Mouse (Mus musculus) myocyte (in vitro differentiated cells): ENCODE data around the gene Pla2g6. TPM values are rescaled to one million over a fixed set of nuclear protein-coding genes. Genes with fewer than 3 reads are reported as not detected.

Source experiments
- H3K27me3 ChIP-seq: one replicate; pipeline ENCODE4 v1.6.1; 2011; ENCODE audit not compliant: control insufficient read depth, insufficient read depth, insufficient read length
- H3K36me3 ChIP-seq: one replicate; pipeline ENCODE4 v1.6.1; 2011; ENCODE audit not compliant: control insufficient read depth, insufficient read depth
- H3K4me2 ChIP-seq: one replicate; pipeline ENCODE4 v1.6.1; 2011; ENCODE audit warnings: low read depth, control low read depth
- H3K4me3 ChIP-seq: one replicate; pipeline ENCODE4 v1.5.1; 2011; ENCODE audit warnings: mild to moderate bottlenecking, control low read depth, moderate library complexity
- H3K79me2 ChIP-seq: one replicate; pipeline ENCODE4 v1.6.1; 2011; ENCODE audit not compliant: control insufficient read depth, insufficient read depth
- H3ac ChIP-seq: one replicate; pipeline ENCODE4 v1.6.1; 2011; ENCODE audit not compliant: control insufficient read depth, insufficient read length
- CEBPB ChIP-seq: IDR thresholded peaks from 2 replicates; pipeline ENCODE4 v1.6.1; 2011; ENCODE audit warnings: mild to moderate bottlenecking, moderate library complexity; ENCODE audit not compliant: poor library complexity, insufficient read depth, severe bottlenecking
- E2F4 ChIP-seq: IDR thresholded peaks from one replicate; pipeline ENCODE4 v1.6.1; 2011; ENCODE audit warnings: mild to moderate bottlenecking, control low read depth, moderate library complexity; ENCODE audit not compliant: insufficient read depth
- MAX ChIP-seq: IDR thresholded peaks from one replicate; pipeline ENCODE4 v1.6.1; 2011; ENCODE audit warnings: low read depth, mild to moderate bottlenecking, control low read depth
- MYOD1 ChIP-seq, 3 experiments: IDR thresholded peaks; one replicate each; pipeline ENCODE4 v1.6.1; 2011; ENCODE audit warnings: control low read depth in 2 of 3, low read depth in 2 of 3, mild to moderate bottlenecking in 2 of 3, moderate library complexity in 1 of 3; ENCODE audit not compliant: insufficient read length in 2 of 3, control insufficient read depth in 1 of 3
- MYOG ChIP-seq, 3 experiments: IDR thresholded peaks; one replicate each; pipeline ENCODE4 v1.6.1; 2011; ENCODE audit warnings: control low read depth in 2 of 3, low read depth in 2 of 3, mild to moderate bottlenecking in 2 of 3; ENCODE audit not compliant: insufficient read length in 2 of 3, control insufficient read depth in 1 of 3, insufficient read depth in 1 of 3
- POLR2A ChIP-seq: IDR thresholded peaks from one replicate; pipeline ENCODE4 v1.6.1; 2011; ENCODE audit warnings: low read depth, mild to moderate bottlenecking, control low read depth, moderate library complexity; ENCODE audit not compliant: insufficient read length
- POLR2AphosphoS2 ChIP-seq: IDR thresholded peaks from one replicate; pipeline ENCODE4 v1.6.1; 2011; ENCODE audit warnings: low read depth, control low read depth; ENCODE audit not compliant: insufficient read length
- REST ChIP-seq: IDR thresholded peaks from one replicate; pipeline ENCODE4 v1.6.1; 2011; ENCODE audit warnings: mild to moderate bottlenecking, control low read depth, moderate library complexity; ENCODE audit not compliant: insufficient read depth, insufficient read length
- SRF ChIP-seq: IDR thresholded peaks from one replicate; pipeline ENCODE4 v1.6.1; 2011; ENCODE audit warnings: low read depth; ENCODE audit not compliant: control insufficient read depth, insufficient read length
- TCF12 ChIP-seq: IDR thresholded peaks from one replicate; pipeline ENCODE4 v1.6.1; 2011; ENCODE audit warnings: mild to moderate bottlenecking, control low read depth; ENCODE audit not compliant: poor library complexity, insufficient read depth, severe bottlenecking
- TCF3 ChIP-seq: IDR thresholded peaks from one replicate; pipeline ENCODE4 v1.6.1; 2011; ENCODE audit warnings: low read depth, control low read depth; ENCODE audit not compliant: insufficient read length
- USF1 ChIP-seq: IDR thresholded peaks from one replicate; pipeline ENCODE4 v1.6.1; 2011; ENCODE audit warnings: low read depth, mild to moderate bottlenecking, control low read depth, moderate library complexity
- polyA plus RNA-seq: library from polyadenylated mRNA; unstranded; fragments of >200 nt; fragmentation: generic; extraction: Trizol; gene quantifications from one replicate; pipeline ENCODE4 v1.2.1, GENCODE M21; 2012; ENCODE audit warnings: missing spikeins

Gene Pla2g6
- polyA plus RNA-seq, 1 experiment = 36.3 TPM

- H3K27me3 ChIP-seq = no peaks in the 10 kb centered on the region
- no peak overlapping the region for H3K4me2 ChIP-seq
- TF ChIP-seq TCF12 (no peak), POLR2AphosphoS2 (peak; percentile 59)
- H3K4me3 ChIP-seq = no peak overlapping the region
- no peaks in the 10 kb centered on the region for H3K79me2 ChIP-seq
- H3K36me3 ChIP-seq = peaks cover 41% of the 10 kb centered on the region
- H3ac ChIP-seq = no peak overlapping the region
Measured at GRCm38 (mm10) chr15:79357036-79357911, 29.1 kb upstream of the Pla2g6 start.

- Histone ChIP-seq H3K79me2 (no peaks in the 10 kb centered on the region), H3K4me3 (no peak overlapping the region), H3K27me3 (no peaks in the 10 kb centered on the region), H3K36me3 (peaks cover 41% of the 10 kb centered on the region), H3ac (no peak overlapping the region), H3K4me2 (no peak overlapping the region)
- TF ChIP-seq POLR2AphosphoS2 (no peak), USF1 (no peak), MYOD1 (IDR thresholded peaks at IDR 0.05; ENCODE audit: control insufficient read depth in 1 of 3, insufficient read length in 2 of 3, low read depth in 2 of 3) (no peak), TCF3 (no peak), REST (no peak), CEBPB (no peak), SRF (no peak), POLR2A (no peak), MAX (no peak), MYOG (IDR thresholded peaks at IDR 0.05; ENCODE audit: control insufficient read depth in 1 of 3, insufficient read depth in 1 of 3, insufficient read length in 2 of 3, low read depth in 2 of 3) (no peak), TCF12 (no peak), E2F4 (no peak)
Measured at GRCm38 (mm10) chr15:79356481-79356880, 28.3 kb upstream of the Pla2g6 start.

GRCm38 (mm10) chr15:79354619-79355018 lies 26.4 kb upstream of the Pla2g6 start:
- Histone ChIP-seq H3K4me3 (no peak overlapping the region), H3K79me2 (no peaks in the 10 kb centered on the region), H3K36me3 (peaks cover 27% of the 10 kb centered on the region), H3ac (no peak overlapping the region), H3K4me2 (no peak overlapping the region), H3K27me3 (no peaks in the 10 kb centered on the region)
- TF ChIP-seq TCF3 (no peak), POLR2A (peak; percentile 22), POLR2AphosphoS2 (peak; percentile 87), E2F4 (no peak)

GRCm38 (mm10) chr15:79353690-79354305 lies 25.6 kb upstream of the Pla2g6 start:
- Histone ChIP-seq H3K79me2 (no peaks in the 10 kb centered on the region), H3K27me3 (no peaks in the 10 kb centered on the region), H3ac (no peak overlapping the region), H3K4me2 (no peak overlapping the region), H3K4me3 (no peak overlapping the region), H3K36me3 (peaks cover 19% of the 10 kb centered on the region)
- TF ChIP-seq CEBPB (no peak), MAX (no peak), SRF (no peak), MYOD1 (IDR thresholded peaks at IDR 0.05; ENCODE audit: control insufficient read depth in 1 of 3, insufficient read length in 2 of 3, low read depth in 2 of 3) (no peak), REST (no peak), POLR2A (no peak)

DNA sequence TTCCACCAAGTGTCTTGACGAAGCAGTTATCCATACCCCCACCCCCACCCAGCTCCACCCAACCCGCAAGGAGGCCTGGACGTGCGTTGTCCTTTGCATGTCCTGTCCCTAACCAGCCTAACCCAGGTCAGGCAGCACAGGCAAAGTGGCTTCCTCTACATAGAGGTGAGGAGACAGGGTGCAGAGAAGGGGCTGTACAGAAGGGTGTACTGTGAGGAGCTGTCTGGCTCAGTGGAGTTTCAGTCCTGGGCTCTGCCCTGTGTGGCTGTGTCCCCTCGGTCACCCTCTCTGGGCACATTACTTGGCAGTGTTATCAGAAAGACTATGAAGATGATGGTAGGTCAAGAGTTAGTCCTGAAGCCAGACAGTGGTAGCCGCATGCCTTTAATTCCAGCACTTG lies 24.3 kb upstream of the Pla2g6 start:
- H3K4me2 ChIP-seq = no peak overlapping the region
- peaks cover 13% of the 10 kb centered on the region for H3K36me3 ChIP-seq
- no peak overlapping the region for H3ac ChIP-seq
- TF ChIP-seq USF1 (no peak), MAX (no peak), MYOG (IDR thresholded peaks at IDR 0.05; ENCODE audit: control insufficient read depth in 1 of 3, insufficient read depth in 1 of 3, insufficient read length in 2 of 3, low read depth in 2 of 3) (no peak), E2F4 (no peak)
- H3K4me3 ChIP-seq = no peak overlapping the region
- no peaks in the 10 kb centered on the region for H3K79me2 ChIP-seq
- no peaks in the 10 kb centered on the region for H3K27me3 ChIP-seq

GRCm38 (mm10) chr15:79351331-79351767 lies 23.2 kb upstream of the Pla2g6 start:
- no peak overlapping the region for H3K4me3 ChIP-seq
- no peak overlapping the region for H3K4me2 ChIP-seq
- H3K27me3 ChIP-seq = no peaks in the 10 kb centered on the region
- TF ChIP-seq REST = no peak
- no peak for TF ChIP-seq POLR2AphosphoS2
- H3K36me3 ChIP-seq = peaks cover 4% of the 10 kb centered on the region
- H3K79me2 ChIP-seq = no peaks in the 10 kb centered on the region
- H3ac ChIP-seq = no peak overlapping the region
